Mouse (Mus musculus) left cerebral cortex, postnatal 4 days (tissue): ENCODE measurements around the gene Ltbp1. TPM values are rescaled to one million over a fixed set of nuclear protein-coding genes. Genes with fewer than 3 reads are reported as not detected.

Experiments used
- DNase-seq: peaks from one replicate; pipeline ENCODE4 v3.0.0-alpha.2; 2022
- intact Hi-C: fragments of 180-260 bp; cut with DNase I; formaldehyde crosslinking; loops from one replicate; pipeline ENCODE4 v1.15.1; 2025
- total RNA-seq, 2 experiments: library from RNA; stranded (reverse); gene quantifications; 2 replicates each; pipeline ENCODE4 v1.2.3; 2021

Ltbp1 gene
- total RNA-seq, 2 experiments from 2014 or later, result 3.1 to 3.3 TPM

DNA sequence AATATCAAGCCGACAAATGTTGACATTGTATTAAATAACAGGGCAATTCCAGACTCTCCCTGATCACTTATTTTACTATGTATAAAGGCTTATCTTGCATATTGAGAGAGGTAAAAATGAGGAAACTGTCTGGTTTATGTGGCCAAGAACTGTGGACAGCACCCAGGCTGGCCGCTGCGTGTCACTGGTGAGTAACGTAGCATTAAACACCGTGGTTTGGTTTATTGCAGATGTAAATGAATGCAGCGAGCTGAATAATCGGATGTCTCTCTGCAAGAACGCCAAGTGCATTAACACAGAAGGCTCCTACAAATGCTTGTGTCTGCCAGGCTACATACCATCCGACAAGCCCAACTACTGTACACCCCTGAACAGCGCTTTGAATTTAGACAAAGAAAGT lies 384.8 kb downstream of the Ltbp1 start:
- intact Hi-C loops, result loop anchor here (10.0 kb wide), 1 partner anchor 145 kb away; no protein-coding TSS in a partner anchor
- DNase-seq, result no peak

GRCm38 (mm10) chr17:75391429-75392192 lies 386.2 kb downstream of the Ltbp1 start:
- intact Hi-C loops, result loop anchor here (10.0 kb wide), 1 partner anchor 143 kb away; no protein-coding TSS in a partner anchor
- no peak for DNase-seq

DNA sequence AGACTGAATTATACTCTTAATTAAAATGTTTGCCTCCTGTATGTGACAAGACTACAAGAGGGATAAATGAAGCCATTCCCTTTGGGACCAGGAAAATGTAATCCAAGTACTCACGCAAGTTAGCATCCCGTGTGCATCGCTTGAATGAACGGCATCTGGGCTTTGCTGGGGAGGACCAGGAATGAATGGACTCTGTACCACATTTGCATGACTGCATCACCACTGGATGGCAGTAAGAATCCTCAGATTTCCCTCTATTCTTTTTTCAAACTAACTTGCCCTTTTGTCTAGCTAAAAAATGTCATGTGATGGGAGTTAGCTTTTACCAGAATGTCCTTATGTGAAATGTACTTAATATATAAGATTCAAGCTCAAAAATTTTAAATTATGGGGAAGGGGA lies 401.0 kb downstream of the Ltbp1 start:
- intact Hi-C loops, result no loop called here
- no peak for DNase-seq

- no peak for DNase-seq
- intact Hi-C loops, result no loop called here
These were observed 411.5 kb downstream of the Ltbp1 start for GRCm38 (mm10) chr17:75416861-75417260.

- intact Hi-C loops, result no loop called here
These were observed 428.8 kb downstream of the Ltbp1 start for GRCm38 (mm10) chr17:75434152-75434551.

GRCm38 (mm10) chr17:75434871-75435270 lies 429.5 kb downstream of the Ltbp1 start:
- intact Hi-C loops, result no loop called here
- DNase-seq, result no peak

More at GRCm38 (mm10) chr17:75434152-75434551, 428.8 kb downstream of the Ltbp1 start:
- no peak for DNase-seq

- DNase-seq, result no peak
- intact Hi-C loops, result no loop called here
These were observed 430.2 kb downstream of the Ltbp1 start, which contains the start of gene Rasgrp3 for GRCm38 (mm10) chr17:75435599-75435998. Rasgrp3 (plus strand) TSS chr17:75435896.

DNA sequence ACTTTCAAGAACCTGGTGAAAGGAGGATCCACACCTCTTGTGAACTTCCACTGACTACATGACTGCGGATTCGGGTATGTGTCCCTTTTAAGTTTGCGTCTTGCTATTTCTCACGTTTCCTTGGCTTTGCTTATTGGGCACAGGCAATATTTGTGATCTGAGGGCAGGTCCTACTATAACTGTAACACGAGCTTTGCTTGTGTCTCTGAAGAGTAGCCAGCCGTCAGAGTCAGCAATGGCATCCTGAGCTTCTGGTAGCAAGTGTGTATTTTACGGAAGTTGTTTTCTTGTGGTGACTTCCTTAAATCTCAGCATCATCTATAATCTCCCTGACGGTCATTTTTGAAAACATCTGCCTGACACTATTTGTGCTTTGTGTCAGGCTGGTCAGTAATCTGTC lies 430.7 kb downstream of the Ltbp1 start:
- intact Hi-C loops, result no loop called here
- no peak for DNase-seq

- no peak for DNase-seq
- intact Hi-C loops, result no loop called here
These were observed 431.5 kb downstream of the Ltbp1 start for GRCm38 (mm10) chr17:75436819-75437218.

DNA sequence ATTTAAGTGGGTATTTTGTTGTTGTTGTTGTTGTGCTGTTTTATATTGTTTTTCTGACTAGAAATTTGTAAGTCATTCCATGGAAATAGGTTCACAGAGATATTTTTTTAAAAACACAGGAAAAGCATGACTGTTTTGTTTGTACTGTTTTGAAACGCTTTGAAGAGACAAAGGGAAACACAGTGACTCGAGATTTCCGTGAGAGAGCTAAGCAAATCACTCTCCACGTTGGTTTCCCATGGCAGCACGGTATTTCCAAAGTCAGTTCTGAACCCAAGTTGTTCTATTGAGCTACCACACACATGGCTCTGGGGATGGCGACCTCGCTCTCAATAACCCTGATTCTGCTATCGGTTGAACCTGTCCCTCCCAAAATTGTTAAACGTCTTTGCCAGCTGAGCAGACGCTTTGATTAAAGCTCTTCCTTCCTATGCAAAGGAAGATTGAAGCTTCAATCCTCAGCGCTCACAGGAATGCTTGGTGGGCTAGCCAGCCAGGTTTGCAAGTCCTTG lies 431.9 kb downstream of the Ltbp1 start:
- intact Hi-C loops, result no loop called here
- DNase-seq, result no peak

- intact Hi-C loops, result no loop called here
These were observed 432.8 kb downstream of the Ltbp1 start for GRCm38 (mm10) chr17:75438162-75438561.

DNA sequence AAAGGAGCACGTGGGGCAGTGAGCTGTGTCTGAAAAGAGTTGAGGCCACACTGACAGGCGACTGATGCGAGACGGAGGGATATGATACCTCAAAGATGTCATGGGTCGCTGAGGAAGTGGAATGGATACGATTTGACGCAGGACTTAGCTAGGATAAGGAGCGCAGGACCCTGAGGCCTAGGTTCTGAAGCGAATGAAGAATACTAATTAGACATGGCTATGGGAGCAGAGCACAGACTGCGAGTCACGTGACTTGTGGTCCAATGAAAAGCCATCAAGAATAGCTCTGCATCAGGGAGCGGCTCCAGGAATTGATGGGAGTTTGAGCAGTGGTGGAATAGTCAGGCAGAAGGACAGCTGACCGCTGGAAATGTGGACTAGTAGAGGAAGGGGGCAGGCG lies 433.7 kb downstream of the Ltbp1 start:
- intact Hi-C loops, result no loop called here
- DNase-seq, result no peak

More at GRCm38 (mm10) chr17:75438162-75438561, 432.8 kb downstream of the Ltbp1 start:
- DNase-seq, result no peak

DNA sequence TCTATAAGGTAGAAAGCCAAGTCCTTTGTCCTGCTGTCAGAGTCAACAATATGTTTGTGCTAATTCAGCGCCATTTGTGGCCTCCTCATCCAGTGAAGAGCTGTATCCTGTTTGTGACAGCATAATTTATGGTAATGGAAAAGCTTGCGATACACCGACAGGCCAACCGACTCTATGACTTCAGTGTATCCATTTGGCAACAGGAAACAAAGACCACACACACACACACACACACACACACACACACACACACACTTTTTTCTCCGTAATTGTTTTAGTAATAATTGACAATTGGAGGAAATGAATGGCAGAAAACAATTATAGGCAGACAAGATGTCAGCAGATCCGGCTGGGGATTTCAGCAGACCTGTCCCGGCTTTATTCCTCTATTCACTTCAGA lies 435.3 kb downstream of the Ltbp1 start:
- intact Hi-C loops, result no loop called here

GRCm38 (mm10) chr17:75441260-75441830 lies 436.0 kb downstream of the Ltbp1 start:
- intact Hi-C loops, result no loop called here
- no peak for DNase-seq

More for the DNA sequence above, 435.3 kb downstream of the Ltbp1 start:
- DNase-seq, result no peak
